Mouse (Mus musculus) bone marrow, adult 2 months (tissue): ENCODE measurements around the gene Cenph.
A peak's percentile ranks its signal among the peaks of the same experiment; 100 is the strongest.

Experiments
- CTCF ChIP-seq: fragments of 200-500 bp; IDR thresholded peaks from 2 replicates; pipeline ENCODE4 v1.5.1; 2011; ENCODE audit warnings: low read length, control low read depth; ENCODE audit not compliant: control insufficient read depth, insufficient read depth
- POLR2A ChIP-seq: fragments of 200-500 bp; IDR thresholded peaks from 2 replicates; pipeline ENCODE4 v1.6.1; 2011; ENCODE audit warnings: low read depth, mild to moderate bottlenecking, control low read depth, low read length, borderline replicate concordance; ENCODE audit not compliant: control insufficient read depth

DNA sequence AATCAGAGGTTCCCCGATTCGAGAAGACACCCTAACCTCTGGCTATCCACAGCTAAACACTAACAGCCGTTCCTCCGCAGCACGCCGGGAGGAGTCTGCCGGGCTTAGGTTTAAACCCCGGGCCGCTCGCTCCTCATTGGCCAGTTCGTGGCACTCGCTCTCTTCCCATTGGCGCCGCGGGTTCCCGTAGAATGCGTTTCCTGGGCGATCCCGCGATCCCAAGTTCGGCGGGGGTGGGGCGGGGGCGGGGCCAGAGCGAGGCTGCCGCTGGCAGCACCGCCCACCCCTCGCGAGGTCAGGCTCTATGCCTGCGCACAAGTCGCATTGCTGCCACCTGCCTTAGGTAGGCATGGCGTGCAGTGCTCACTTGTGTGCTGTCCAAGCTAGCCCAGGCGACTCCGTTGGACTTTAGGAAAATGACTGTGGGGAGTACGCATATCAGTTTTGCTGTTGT lies 10.7 kb upstream of the Cenph start, which contains the start of gene Ccnb1:
- TF ChIP-seq CTCF = peak; percentile 51
- peak; percentile 79 for TF ChIP-seq POLR2A
